Mouse (Mus musculus) brain, adult 2 months (tissue): ENCODE measurements at regions not wholly inside any gene's neighbourhood (a gene's known extent, or its start where the extent isn't known, plus 50 kb on each side); places are given as distances from the start of the nearest gene placed in this dataset.

ENCODE experiments used
- DNase-seq: peaks from one replicate; pipeline ENCODE4 v3.0.0; 2011; ENCODE audit warnings: low read depth, low spot score

DNA sequence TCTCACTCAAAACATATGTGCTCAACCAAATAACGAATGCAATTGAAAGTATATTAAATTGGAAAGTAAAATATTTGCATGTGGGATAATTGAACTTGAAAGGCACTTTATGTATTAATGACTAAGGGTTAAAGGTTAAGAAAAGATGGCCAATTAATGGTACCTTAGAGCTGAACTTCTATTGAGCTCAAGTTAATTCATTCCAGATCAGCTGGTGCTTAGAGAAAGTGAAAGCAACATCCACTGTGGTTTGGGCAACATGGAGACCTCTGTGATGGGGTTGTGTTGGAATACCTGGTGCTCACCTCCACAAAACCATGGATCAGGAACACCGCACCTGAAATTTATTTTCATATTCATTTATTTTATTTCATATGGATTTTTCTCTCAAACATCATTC lies 612.5 kb upstream of the Intu start:
- DNase-seq, result no peak

DNA sequence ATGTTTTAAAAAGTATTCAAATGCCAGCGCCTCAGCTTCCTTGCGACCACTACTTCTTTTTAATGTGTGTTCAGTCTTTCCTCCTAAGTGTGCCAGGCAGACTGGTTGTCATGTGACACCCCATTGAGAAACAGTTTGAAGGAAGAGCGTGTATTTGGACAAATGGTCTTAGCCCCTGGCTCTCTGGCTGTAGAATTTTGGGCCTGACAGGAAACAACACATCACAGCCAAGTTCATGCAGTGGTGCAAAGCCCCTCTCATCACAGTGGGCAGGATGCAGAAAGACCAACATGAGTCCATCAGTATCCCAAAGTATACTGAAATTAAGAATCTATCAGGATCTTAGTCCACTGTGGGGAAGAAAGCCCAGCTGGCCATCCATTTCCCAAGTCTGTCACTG lies 605.6 kb upstream of the Intu start:
- no peak for DNase-seq

GRCm38 (mm10) chr3:39928421-39928820 lies 602.7 kb upstream of the Intu start:
- DNase-seq, result no peak

DNA sequence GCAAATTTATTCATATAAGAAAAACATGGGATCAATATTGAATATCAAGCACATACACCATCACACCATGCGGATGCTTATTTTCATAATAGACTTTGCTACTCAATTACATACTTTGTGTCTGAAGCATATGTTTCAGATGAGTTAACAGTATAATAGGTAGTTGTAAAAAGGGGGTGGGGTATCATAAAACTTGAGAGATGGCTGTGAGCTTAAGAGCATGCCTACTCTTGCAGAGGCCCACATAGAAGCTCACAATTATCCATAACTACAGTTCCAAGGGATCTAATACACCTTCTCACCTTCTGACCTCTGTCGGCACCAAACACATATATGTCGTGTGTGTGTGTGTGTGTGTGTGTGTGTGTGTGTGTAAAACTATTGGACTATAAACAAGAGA lies 597.7 kb upstream of the Intu start:
- DNase-seq, result no peak

DNA sequence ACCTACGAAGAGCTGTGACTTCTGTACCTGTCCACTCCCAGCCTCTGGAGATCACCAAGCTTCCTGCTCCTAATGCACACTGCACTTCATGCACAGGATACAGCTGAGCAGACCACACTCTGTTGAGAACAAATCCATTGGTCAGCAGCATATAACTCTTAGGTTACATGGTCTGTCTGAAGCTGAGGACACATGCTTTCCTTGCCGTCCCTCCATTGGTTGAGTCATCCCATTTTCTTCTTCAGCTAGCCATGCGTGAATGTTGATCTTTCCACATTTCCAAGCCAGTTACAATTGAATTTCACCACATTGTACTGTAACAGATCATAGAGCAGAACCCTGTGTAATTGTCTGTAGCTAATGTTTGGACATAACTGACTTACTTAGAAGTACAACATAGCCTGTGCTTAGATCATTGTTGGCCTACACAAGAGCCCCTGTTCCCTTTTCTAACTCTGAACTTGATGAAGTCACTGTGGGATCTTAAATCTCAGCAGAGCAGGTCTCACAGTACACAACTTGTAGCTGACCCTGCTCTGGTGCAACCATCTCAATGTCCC lies 593.3 kb upstream of the Intu start:
- DNase-seq, result no peak

- no peak for DNase-seq
Measured at GRCm38 (mm10) chr3:39944581-39944980, 586.5 kb upstream of the Intu start.

GRCm38 (mm10) chr3:39952103-39952502 lies 579.0 kb upstream of the Intu start:
- no peak for DNase-seq

DNA sequence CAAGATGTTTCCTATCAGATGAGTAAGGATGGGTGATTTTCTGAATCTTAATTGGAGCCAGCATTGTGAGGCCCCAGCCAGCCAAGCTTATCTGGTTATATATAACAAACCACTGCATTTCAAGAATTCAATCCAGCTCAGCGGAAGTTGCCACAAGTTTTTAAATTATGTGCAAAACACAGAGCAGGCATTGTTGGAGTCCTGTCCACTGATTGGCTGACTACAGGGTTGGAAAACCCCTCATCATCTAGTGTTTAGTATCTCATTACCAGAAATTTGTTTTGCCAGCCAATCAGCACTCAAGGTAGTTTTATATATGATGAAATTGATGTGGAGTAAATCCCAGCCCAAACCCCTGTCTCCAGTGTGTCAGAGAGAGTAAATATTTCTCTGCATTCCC lies 578.5 kb upstream of the Intu start:
- DNase-seq, result no peak

DNA sequence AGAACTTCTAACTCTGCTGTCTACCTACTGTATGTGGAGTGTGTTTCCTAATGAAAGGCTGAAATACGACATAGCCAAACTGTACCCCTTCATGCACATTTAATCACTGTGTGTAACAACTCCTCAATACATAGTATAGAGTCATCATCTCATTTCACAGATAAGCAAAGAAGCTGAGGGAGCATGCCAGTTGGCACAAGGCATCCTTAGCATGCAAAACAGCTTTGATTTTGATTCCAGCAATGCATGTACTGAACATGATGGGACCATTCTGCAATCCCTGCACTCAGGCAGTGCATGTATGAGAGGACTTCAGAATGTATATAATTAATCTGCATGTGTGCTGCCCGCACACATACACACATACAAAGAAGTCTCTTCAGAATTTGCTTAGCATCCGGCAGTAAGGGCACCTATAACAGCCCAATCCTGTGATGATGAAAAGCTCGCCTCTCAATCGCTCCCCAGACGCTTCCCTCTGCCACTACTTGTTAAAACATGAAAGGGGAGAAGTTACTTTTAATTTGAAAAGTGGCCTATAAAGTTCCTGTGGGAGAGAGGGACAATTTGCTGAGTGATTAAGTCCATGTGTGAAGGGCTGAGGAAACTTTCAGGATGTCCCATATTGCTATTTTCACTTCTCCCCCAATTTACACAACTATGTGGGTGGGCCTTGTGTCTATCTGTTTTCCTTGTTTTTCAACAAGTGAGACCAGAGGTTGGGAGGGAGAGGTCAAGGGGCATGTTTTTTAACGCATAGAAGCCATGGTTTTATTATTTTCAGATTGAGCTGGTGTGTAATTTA lies 569.0 kb upstream of the Intu start:
- no peak for DNase-seq

DNA sequence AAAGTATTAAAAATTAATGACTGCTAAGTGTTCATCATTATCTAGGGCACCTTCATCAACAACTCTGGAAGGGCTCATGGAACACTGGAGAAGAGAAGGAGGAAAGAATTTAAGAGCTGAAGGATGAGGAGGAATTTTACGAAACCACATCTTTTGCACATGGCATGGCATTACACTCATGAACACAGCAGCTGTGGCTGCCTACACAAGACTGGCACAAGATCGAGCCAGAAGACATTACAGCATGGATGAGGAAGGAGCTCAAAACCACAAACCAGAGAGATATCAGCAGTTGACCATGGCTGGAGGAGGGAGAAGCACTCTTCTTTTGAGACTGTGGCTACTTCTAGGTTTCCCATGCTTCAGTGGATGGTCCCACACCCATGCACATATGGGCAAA lies 565.7 kb upstream of the Intu start:
- DNase-seq, result peak; percentile 65

DNA sequence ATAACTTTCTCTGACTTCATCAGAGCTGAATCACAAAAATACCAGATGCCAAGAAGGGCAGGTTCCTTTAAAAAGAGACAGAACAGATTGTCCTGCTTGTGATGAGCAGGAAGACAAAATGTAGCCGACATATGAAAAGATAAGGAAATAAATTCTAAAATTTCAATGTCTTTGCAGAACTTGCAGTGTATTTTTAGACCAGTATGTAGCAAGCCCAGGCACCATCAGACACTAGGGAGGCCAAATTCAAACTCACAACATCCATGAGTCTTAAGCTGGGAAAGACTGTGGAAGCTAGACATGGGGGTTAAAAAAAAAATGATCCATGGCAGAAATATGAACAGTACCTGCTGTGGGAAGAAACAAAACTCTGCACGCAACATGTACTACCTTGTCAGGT lies 564.7 kb upstream of the Intu start:
- DNase-seq, result peak; percentile 57

GRCm38 (mm10) chr3:39976937-39977336 lies 554.1 kb upstream of the Intu start:
- DNase-seq, result no peak

DNA sequence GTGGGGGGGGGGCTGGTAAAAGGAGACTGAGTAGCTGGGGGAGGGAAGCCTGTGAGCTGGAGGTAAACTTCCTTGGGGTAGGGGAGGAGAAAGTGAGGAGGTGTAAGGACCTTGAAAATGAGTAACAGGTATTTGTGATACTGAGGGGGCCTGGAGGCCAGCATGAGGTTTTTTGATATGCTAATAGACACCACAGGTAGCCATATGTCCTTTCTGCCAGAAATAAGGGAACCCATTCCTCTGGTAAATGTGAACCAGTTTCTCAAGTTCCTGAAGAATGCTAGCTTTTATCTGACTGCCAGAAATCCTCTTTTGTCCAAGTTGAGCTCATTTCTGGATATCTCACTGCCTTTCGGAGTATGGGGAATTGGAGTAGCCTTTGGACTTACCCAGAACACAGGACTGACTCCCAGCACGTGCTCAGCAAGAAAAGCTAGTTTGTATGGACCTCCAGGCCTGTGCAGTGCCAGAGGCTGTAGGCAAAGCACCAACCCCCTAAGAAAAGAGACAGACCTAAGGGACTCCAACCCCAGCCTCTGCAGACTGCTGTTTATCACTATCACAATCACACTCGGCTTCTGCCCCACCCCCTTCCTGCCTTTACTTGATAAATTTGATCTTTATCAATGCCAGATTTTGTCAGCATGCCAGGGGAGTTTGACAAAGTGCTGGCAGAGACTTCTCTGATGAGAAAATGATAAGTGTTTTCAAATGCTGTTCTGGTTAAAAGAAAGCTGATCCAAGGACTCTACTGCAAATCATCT lies 552.0 kb upstream of the Intu start:
- DNase-seq, result no peak

GRCm38 (mm10) chr3:39982656-39983055 lies 548.4 kb upstream of the Intu start:
- no peak for DNase-seq

DNA sequence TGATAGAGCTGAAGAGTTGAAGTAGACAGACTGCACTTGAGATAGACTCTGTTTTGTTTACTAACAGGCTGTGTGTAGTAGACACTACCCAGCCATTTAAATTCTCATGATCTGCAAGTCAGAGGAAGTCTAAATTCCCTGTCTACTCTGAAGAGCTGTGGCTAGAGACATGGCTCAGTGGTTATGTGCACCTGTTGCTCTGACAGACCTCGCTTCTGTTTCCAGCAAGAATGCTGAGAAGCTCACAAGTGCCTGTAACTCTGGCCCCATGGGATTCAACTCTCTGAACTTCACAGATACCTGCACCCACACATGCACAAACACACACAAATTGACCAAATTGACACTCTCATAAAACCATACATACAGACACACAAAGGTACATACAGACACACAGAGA lies 543.4 kb upstream of the Intu start:
- no peak for DNase-seq

- DNase-seq, result peak; percentile 78
Measured at GRCm38 (mm10) chr3:39998628-39999027, 532.5 kb upstream of the Intu start.

DNA sequence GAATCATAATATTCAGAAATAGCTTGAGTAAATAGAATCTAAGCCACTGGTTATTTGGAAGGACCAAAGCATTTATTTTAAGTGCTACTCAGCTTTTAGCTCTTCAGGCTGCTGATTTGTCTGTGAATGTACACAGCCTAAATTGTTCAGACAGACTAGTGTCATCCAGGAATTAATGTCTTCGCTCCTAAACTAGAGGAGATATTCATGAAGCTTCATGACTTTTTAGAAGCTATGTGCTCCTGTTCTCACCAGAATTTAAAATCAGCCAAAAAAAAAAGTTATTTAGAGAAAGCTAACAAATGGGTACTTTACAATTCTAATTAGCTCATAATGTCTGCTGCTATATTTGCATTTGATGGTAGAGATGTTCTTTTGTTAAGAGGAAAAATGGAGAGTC lies 531.2 kb upstream of the Intu start:
- DNase-seq, result peak; percentile 34

DNA sequence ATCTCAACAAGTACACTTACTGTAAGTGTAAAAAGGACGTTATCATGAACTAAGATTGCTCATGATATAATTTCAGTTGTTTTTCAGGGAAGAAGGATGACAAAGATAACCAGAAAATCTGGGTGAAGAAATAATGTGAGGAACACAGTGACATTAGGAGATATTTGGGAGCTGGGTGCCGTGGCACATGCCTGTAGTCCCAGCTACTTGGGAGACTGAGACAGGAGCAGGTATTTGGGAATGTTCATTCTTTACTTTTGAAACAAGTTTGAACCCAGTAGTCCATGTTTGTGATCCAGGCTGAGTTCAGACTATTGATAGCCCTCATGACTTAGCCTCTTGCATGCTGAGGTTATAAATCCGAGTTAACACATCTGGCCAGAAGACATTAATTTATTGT lies 528.2 kb upstream of the Intu start:
- no peak for DNase-seq

GRCm38 (mm10) chr3:40010051-40010450 lies 521.0 kb upstream of the Intu start:
- DNase-seq, result no peak

GRCm38 (mm10) chr3:40021682-40022081 lies 509.4 kb upstream of the Intu start:
- DNase-seq, result no peak

DNA sequence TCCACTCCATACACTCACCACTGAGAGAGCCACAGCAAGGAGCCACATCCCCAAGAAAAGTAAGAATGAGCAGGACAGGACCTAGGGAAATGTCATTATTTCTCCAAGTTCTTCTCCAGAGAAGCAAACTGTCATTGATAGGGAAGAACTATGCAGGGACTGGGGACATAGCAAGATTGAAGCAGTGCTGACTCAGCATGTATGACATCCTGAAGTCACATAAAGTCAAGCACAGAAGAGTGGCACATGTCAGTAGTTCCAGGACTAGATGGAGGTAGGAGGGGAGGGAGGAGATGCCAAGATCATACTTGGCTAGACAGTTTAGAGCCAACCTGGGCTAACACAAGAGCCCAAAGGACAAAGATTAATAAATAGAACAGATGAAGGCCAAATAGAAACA lies 503.4 kb upstream of the Intu start:
- no peak for DNase-seq

GRCm38 (mm10) chr3:40036177-40036576 lies 494.9 kb upstream of the Intu start:
- peak; percentile 6 for DNase-seq

DNA sequence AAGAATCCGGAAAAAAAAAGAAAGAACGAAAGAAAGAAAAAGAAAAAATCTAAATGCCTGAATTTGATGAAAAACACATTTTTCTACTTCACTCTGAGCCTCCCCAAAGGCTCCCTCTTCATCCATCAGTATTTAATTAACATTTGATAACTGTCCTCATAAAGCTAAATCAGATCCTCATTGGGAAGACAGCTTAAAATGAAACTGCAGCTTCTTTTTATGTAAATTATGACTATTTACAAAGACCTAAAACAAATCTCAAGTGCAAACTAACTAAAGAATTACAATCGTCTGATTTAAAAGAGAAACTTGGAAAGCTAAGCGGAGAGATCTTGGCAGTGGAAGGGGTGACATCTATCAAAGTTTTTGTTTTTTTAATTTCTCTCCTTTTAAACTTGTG lies 481.4 kb upstream of the Intu start:
- DNase-seq, result no peak
